Mouse (Mus musculus) urinary bladder, postnatal 25 days (tissue): ENCODE results near the gene Myo1b.

Source experiments
- DNase-seq: peaks from one replicate; pipeline ENCODE4 v3.0.0; 2022; ENCODE audit warnings: low spot score

The Myo1b gene

DNA sequence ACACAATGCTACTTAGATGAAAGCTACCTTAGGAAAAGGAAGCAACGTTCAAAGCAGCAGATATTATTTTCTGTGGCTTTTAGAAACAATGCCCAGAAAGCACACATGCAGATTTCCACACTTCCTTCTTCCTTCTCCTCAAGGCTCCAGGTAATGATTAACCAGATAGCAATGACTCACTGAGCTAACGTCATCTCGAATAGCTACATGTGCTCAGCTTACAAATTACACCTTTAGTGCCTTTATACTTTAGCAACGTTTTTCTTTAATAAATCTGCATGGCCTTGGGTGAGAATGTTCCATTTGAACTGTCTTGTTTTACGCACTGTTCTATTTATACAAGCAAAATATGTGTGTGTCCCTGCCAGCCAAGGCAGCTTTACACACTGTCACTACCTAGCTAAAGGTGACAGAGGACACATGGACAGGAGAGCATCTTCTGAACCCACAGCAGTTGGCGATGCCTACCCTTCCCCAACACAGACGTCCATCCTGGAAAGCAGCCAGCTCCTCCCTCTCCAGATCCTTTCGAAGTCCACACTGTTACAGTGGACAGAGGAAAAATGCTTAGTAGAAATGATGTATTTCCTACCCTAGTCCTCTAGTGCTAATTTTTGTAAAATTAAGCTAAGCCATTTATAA is 66.2 kb downstream of the Myo1b start:
- no peak for DNase-seq

DNA sequence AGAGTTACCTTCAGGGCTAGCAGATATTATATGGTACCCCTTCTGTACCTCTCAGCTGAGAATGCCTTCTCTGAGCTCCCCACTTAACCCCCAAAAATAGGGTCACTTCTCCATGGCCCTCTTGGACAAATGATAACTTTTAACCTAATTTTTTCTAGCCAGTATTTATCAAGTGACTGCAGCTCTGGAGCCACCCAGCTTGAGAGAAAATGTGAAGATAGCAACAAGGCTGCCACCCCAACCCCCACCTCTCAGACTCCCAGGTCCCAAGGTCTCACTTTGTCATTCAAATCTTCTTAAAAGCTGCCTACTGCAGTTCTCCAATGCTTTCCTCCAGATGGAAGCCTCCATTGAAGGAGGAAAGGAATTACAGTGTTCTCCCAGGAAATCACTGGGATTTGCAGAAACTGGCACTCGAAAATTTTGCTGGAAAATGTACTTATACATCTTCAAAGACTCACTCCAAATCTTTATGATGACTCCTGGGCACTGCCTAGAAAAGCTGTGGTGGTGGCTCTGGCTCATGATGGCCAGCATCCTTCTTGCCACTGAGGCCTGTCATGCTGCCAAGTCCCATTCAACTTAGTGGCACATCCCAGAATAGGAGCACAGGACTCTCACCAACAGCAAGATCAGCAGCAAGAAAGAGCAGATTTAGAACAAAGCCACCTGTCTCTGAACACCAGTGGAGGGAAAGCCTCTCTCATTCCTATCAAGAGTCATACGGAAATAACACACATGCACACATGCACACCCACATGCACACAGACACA is 70.4 kb downstream of the Myo1b start:
- DNase-seq: no peak

DNA sequence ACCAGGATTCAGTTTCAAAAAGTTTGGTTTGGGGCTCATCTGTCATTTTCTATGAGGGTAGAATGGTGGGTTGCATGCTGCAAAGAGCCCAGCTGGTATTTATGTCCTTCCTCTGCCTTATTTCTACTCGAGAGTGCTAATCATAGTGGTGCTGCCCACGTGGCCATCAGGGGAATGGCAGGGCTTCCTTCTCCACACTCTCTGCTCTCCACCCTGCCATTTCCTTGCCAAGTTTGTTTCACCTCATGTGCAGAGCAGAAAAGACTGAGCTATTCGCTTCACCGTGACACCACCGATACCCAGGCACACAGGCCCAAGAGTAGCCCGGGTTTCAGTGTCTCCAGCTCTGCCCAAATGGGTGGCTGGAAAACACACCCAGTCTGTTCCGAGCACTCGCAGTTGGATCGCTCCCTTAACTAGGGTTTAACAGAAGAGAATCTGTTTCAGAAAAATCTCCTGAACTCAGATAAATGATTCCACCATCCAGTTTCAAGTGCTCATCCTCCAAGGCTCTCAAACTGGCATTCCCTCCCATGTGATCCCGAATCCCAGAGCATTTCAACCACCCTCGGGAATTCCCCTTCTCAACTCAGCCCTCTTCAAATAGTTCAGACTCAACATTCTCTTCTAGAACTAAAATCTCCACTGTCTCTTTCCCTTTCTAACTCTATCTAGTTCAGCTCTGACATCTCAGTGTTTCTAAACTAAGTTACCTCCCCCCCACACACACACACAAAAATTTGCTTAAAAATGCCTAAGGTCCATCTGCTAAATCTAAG is 77.8 kb downstream of the Myo1b start:
- no peak for DNase-seq

DNA sequence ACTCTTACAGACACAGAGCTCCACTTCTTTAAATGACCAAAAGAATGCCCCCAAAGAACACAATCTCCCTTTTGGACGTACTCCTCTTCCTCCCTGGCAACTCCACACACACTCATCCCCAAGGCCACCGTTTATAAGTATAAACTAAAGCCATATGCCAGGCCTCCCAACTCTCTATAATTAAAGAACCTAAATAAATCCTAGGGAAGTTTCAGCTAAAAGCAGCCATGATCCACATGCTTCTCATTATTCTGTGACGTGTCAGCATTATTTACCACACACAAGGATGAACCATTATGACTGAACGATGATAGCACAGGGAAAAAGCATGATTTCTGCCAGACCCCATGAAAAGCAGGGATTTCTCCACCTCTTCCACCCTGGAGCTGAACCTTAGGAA is 78.6 kb downstream of the Myo1b start:
- DNase-seq: no peak

DNA sequence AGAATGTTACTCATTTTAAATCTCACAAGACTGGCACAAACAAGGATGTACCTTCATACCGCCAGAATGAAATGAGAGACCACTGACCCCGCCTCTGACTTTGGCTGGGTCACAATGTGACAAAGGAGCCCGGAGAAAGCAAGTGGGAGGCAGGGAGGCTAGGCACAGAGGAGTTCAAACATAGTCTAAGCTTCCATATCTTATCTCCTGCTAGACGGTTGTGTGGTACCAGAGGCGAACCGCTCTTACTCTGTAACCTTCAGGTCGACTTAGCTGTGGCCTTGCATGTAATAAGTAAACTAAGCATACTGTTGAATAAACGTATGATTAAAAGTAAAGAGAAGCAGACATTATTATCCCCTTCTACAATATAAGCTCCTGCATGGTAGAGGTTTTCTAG is 80.1 kb downstream of the Myo1b start:
- DNase-seq: no peak

DNA sequence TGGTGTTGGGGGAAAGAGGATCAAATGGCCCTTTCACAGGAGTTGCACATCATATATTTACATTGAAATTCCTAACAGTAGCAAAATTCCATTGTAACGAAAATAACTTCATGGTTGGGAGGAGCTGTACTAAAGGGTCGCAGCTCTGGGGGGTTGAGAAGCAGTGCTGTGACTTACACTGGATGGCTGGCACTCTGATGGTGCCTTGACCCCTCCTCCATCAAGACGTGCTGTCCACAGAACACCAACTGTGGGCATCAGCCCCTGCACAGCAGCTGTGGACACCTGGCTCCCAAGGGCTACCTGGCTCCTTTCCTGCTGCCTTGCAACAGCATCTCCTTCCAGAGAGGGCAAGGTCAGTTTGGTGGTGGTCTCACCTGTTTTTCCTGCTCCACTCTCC is 81.8 kb downstream of the Myo1b start:
- no peak for DNase-seq

DNA sequence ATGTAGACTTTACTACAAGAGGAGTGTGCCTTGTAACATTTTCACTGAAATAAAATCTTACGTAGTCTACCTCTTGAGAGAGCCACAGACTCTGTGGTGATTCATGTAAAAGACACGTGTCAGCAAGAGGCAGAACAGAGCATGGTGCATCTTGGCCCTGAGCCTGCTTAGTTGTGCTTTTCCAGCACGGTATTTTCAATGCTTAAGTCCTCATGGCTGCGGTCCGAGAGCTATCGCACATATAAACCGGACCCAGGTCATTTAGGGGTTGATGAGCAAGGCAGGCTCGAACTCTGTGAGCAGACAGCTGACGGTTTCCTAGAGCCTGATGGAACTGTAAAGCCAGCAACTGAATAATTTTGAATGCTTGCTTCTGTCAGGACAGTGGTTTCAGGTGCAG is 86.5 kb downstream of the Myo1b start:
- DNase-seq: no peak

DNA sequence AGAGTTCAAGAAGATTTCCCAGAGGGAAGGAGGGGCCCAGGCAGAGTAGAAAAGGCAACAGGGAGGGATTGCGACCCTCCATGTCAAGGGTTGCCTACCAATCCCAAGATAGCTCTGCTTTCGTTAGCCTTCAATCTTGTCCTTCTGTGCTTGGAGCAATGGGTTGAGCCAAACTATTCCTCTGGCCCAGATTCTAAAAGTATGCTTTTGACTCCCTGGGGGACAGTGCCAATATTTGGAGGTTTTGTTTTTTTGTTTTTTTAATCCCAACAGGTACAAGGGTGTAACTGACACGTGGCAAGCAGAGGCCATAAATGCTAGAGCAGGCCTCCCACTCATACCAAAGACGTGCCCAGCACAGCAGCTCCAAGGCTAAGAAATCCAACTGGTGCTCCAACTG is 93.3 kb downstream of the Myo1b start:
- no peak for DNase-seq

DNA sequence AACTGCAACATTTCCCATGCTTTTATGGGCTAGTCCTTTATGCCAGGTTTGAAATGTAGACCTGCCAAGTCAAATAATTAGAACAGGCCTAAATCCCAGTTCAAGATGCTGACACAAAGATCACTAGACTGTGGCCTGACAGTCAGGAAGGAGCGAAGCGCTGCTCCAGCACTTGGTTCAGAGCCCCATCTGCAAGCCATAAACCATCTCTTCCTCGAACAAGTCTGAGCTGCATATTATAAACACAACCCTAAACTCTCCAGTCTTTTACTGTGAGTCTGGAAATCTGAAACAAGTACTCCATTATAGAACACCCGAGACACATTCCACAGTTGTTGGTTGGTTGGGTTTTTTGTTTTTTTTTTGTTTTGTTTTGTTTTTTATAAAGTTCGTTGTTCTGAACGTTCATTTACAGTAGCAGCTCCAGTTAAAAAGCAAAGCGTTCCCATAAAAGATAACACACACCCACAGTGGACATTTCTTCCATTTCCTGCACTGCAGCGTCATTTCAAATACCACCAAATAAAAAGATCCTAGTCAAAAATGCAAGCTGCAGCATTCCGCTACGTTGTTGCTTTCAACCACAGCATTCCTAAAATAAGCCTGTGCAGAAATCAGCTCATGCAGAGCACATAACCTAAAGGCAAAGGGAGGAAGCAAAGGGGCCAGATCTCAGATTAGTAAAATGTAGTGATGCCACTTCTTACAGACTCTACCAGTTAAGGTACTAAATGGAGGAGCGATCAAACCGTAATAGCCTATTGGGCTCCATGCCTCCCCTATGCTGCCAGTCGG is 94.0 kb downstream of the Myo1b start:
- DNase-seq: no peak

DNA sequence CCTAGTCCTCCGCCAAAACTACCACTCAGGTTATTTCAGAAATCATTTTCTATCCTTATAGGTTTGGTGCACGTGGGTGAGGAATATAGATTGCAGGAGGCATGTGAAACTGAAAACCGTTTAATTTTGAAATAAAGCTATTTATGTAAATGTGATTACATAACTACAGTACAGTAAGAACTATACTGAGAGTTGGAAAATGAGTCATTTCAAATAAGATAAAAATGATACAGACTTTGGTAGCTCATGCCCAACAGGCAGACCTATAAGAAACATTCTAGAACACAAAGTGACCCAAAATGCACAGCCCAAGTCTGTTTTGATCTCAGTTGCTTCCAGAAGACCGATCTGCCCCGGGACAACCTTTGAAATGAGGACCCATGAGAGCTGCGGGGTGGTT is 95.4 kb downstream of the Myo1b start:
- DNase-seq: no peak

DNA sequence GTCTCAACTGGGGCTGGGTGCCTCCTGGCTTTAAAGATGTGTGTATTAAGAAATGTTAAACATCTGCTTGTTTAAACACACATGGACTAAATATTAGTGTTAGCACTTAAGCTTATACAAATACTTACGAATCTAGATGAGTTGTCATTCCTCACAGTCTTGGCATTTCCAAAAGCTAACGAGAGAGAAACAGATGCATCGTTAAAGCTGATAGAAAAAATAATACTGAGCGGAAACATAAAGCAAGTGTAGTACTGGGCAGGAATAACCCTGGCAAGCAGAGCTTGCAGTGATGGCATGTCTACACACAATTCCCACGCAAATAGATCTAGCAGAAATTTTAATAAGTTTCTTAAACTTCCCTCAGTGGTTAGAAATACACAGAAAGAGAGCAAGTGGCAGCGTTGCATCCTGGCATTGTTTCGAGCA is 95.8 kb downstream of the Myo1b start:
- DNase-seq: no peak

DNA sequence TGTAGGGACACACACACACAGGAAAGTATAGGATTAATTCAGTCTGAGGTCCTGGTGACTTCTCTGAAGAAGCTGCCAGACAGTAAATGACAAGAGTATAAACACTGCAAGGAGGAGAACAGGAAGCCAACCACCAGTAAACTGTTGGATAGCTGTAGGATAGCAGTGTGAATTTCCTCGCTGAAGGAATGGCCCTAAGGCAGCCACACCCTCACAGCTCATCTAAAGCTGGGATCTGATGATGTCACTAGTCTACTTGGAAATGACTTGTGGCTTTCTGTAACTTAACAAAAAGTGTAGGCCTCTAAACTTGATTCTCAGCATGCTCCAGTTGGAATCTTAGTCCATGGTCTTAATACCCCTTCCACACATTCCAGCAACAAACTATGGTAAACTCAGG is 100.2 kb downstream of the Myo1b start:
- no peak for DNase-seq

DNA sequence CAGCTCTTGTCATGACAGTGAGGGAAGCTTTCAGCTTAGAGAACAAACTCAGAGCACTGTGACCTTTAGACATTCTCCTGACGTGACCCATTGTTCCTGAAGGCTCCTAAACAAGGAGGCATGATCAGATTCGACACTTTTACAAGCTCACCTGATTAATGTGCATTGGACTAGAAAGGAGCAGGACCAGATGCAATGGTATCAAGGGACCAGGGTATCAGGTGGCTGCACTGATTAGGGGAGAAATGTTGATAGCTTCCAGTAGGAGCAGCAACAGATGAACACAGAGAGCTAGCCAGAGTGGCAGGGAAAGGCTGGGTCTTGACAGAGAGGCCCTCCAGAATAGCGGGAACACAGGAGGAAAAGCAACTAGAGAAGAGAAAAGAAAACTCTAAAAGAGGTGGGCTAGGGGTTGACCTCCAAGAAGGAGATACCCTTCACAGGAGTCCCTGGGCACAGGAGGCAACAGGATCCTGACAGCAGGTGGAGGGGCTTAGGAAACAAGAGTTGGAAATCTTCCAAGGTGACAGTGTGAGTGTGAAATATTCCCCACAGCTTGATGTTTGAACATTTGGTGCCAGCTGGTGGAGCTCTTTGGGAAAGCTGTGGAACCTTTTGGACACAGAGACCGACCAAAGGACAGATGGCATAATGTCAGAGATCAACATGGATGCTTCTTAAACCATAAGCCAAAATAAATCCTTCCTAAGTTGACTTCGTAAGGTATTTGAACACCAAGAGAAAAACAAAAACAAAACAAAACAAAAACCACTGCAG is 100.8 kb downstream of the Myo1b start:
- DNase-seq: no peak

DNA sequence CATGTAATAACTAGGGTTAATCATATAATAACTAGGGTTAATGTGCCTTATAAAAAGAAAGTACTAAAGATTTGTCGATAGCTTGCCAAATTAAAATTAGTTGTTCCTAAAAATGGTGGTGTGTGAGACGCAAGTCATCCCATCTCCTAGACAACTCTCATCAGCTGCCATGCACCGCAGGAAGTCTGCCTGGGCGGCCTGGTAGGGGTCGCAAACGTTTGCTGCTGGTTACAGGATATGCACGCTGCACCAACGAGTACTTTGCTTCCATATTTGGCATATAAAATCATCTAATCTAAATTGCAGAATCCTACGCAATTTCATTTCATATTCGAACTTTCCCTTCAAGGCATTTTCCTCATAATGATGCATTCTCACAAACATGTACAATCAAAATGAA is 107.0 kb downstream of the Myo1b start:
- DNase-seq: no peak

DNA sequence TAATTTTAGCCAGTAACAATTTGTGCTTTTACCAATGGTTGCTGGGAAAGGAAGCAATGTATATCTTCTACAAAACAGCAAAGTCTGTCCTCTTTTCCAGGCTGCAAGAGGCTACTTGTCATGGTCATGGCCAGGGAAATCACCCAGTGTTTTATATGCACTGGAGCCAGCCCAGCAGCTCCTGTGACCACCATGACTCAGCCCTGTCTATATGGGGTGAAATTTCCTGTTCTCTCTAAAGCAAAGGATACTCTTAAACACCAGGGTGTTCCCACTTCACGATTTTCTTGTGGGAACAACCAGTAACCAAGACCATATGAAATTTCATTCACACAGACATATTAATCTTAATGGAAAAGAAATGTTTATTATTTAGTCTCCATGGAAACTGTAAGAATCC is 107.6 kb downstream of the Myo1b start:
- no peak for DNase-seq

DNA sequence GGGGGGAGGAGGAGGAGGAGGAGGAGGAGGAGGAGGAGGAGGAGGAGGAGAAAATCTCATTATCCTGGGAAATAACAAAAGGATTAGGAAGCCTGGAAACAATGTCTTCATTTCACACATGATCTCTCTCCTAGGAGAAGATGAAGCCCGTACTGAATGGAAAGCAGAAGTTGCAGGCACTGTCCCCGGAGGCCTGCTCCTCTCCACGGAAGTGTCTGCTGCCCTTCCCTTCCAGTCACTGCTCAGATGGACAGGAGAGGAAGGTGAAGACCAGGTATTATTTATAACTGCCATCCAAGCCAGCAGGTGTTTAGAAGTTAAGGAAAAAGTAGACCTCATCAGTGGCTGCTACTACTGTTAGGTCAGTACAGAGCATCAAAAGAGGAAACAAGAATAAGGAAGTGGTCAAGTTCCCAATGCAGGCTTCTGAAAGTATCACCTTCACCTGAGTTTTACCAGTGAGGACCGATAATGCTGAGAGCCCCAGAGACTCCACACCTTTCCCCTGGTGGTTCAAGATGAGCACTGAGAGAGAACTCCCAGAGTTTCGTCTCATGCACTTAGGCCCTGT is 110.7 kb downstream of the Myo1b start:
- no peak for DNase-seq

DNA sequence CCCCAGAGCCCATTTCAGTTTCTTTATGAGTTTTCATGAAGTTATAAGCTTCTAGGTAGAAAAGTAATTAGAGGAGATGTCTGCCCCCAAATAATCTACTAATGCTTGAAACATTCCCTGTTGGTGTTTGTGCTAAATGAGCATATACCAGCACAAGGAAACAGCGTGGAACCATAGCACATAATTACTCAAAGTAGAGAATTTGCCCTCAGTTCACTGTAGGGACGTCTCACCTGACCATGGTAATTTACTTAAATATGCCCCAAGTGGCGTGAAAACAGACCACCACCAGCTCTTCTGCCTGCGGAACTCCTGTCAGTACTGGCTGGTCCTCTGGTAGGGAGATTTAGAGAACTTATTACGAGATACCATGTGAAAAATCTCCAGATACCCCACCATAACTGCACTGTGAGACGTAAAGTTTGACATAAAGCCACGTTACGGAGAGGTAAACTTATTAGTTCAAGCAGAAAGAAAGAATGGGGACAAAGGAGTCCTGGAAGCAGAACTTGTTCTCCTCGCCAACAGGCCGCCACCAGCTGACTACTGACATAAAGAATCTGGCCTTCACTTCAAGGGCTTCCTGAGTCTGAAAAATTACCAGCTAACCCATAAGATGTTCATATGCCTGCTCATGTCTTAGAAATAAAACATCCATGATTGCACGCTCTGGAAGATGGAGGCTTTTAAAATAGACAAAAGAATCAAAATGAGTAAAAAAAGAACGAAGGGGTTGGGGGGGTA is 111.4 kb downstream of the Myo1b start:
- DNase-seq: no peak

DNA sequence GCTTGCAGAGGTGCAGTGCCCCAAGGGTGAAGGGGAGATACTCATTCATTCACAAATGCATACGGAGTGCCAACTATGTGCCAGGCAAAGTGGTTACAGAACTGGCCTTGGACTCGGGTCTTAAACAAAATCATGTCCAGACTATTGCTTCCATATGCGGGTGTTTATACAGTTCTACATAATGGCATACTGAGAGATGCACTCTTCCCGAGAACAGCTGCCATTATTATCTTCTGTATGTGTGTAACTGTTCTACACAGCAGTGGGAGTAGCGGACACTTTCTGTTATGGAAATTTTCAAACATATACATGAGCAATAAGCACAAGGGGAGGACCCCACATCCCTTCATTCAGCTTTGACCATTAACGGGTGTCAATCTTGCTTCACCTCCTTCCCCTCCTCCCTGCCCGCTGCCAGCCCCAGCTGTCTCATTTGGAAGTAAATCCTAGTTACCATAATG is 117.8 kb downstream of the Myo1b start:
- DNase-seq: no peak

DNA sequence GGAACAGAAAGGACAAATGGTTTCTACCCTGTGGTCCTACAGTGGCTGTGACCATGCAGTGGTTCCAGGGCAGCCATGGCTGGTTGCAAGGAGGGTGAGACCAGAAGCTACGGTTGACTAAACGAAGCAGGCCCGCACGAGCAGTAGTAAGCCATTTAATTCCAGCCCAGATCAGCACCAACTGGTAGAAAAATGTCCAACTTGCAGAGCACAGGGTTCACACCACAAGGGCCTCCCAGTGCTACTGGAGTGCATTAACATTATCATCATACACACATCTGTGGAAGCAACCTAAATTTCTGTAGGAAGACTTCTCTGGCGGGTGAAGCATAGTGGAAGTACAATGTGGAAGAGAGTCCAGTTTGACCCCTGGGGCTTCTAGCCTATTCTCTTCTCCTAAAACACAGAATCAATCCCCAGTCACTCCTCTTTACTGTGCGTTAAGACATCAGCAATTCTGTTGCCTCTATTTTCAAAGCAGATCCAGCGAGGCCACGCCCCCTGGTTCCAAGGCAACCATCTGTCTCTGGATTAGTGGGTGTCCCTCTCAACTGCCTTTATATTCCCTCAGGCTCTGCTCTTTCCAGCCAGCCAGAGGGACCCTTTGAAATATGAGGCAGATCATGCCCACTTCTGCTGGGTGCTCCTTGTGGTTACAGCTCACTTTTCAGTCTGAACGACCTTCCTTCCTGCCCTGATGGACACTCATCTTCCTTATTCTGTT is 120.1 kb downstream of the Myo1b start:
- no peak for DNase-seq

DNA sequence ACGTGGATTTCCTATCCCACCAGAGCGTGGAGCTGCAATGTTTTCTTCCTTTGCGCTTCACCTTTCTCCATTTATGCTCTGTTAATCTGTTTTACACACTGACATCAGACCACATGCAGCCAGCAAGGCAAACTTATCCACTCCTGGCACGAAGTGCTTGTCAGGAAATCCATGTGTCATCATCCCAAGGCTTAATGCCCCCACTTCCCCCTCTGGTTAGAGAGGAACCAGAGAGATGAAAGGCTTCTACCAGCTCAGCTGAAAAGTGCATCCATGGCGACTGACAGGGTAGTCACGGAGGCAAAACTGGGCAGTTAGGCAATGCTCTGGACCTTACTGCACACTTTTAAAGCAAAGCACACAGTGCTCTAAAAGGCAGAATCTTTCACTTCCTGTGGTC is 126.6 kb downstream of the Myo1b start:
- DNase-seq: no peak
